Mouse (Mus musculus): ENCODE measurements around the gene Ctdnep1.

Gene Ctdnep1

GRCm38 (mm10) chr11:70029829-70030550 lies 49.0 kb downstream of the Ctdnep1 start:
- DNase-seq (ENCODE audit: low spot score), result no peak

GRCm38 (mm10) chr11:70030651-70031320 lies 49.8 kb downstream of the Ctdnep1 start:
- DNase-seq (ENCODE audit: low spot score), result no peak

- DNase-seq (ENCODE audit: low spot score), result no peak
Observed at GRCm38 (mm10) chr11:70031321-70031670, 50.3 kb downstream of the Ctdnep1 start.

- DNase-seq (ENCODE audit: low spot score), result no peak
Observed at GRCm38 (mm10) chr11:70038174-70038573, 57.2 kb downstream of the Ctdnep1 start.

GRCm38 (mm10) chr11:70039631-70040030 lies 58.7 kb downstream of the Ctdnep1 start:
- no peak for DNase-seq (ENCODE audit: low spot score)

- DNase-seq (ENCODE audit: low spot score), result no peak
Observed at GRCm38 (mm10) chr11:70040184-70040583, 59.2 kb downstream of the Ctdnep1 start.
